Mouse (Mus musculus): ENCODE data around the gene Cx3cl1. TPM values are rescaled to one million over a fixed set of nuclear protein-coding genes. Genes with fewer than 3 reads are reported as not detected.

The Cx3cl1 gene
- polyA plus RNA-seq, 1 experiment from 2014 or later = 38.7 TPM

DNA sequence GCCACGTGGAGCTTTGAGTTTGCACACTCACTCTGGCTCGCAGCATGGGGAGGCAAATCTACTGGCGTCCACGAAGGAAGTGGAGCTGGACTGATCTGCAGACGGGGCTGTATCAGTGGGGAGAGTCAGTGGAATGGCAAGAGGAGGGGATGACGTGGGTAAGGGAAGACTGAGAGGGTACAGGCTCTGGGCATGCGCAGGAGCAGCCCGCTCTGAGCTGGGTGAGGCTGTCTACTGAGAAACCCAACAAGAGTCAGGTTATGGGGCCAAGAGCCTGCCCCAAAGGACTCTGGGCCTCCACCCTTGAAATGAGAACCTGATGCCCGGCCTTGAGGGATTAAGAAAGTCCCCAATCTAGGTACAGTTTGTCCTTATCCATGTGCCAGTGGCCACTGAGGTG, 26.8 kb upstream of the Cx3cl1 start:
- in situ Hi-C loops (cut with MboI; ENCODE audit: low pct_unique_long_range_greater_than_20kb) = no loop called here
- ChIA-PET POLR2A (no interaction called here), CTCF (no interaction called here)
- ATAC-seq (no peak), DNase-seq (ENCODE audit: low read depth, low spot score) (no peak)
- no peaks in the 10 kb centered on the region for H3K27me3 ChIP-seq
- TF ChIP-seq CTCF (IDR thresholded peaks at IDR 0.05) = no peak

DNA sequence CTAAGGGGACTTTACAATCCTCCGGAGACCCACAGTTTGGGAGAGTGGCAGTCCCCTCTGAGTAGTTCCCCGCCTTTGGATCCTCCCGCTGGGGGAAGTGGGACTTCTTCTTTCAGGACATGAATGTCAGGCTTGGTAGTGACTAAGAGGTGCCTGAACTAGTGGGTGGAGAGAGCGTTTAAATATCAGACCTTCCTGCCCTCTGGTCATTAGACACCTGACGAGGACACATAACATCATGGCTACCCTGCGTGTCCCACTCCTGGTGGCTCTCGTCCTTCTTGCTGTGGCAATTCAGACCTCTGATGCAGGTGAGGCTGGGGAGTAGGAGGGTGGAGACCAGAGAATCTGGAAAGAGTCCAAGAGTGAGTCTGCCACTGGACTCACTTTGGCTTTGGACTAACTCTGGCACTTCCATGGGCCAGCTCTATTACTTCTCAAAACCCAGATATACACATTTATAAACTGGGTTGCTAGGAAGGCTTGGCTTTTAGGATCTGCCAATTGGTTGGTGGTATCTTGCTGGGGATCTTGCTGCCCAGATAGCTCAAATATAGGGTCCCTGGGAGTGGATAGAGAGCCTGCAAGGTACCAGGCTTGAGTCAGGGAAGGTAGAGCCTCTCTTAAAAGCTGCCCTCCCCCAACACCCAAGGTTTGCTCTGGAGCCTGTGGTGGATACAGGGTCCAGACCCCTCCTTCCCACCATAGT, 26.2 kb upstream of the Cx3cl1 start, which contains the start of gene Ccl22:
Ccl22 (plus strand) TSS at position 115 of the 709 bp plus-strand sequence.
- no peak for ATAC-seq

DNA sequence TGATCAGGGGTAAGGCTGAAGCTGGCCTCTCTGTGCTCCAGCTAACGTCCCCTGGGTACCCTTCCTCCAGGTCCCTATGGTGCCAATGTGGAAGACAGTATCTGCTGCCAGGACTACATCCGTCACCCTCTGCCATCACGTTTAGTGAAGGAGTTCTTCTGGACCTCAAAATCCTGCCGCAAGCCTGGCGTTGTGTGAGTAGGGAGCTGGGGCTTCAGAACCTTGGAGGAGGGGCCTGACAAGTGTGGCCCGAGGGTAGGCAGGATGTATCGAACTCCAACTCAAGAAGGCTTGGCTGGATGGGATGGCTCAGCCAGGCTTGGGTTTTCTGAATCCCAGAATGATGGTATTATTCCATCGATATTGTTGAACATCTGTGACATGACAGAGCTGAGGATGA, 25.0 kb upstream of the Cx3cl1 start:
- ChIA-PET CTCF (no interaction called here), POLR2A (interaction anchor here (0.5 kb wide), 1 partner anchor 148 kb away, joined by 3 read pairs; no protein-coding TSS in a partner anchor)
- no peak for TF ChIP-seq CTCF (IDR thresholded peaks at IDR 0.05)
- ATAC-seq (no peak), DNase-seq (ENCODE audit: low read depth, low spot score) (no peak)
- in situ Hi-C loops (cut with MboI; ENCODE audit: low pct_unique_long_range_greater_than_20kb) = no loop called here
- H3K27me3 ChIP-seq = no peaks in the 10 kb centered on the region

More for the DNA sequence above, 26.2 kb upstream of the Cx3cl1 start, which contains the start of gene Ccl22:
- in situ Hi-C loops (cut with MboI; ENCODE audit: low pct_unique_long_range_greater_than_20kb) = no loop called here
- no peak for TF ChIP-seq CTCF (IDR thresholded peaks at IDR 0.05)
- ChIA-PET CTCF (no interaction called here), POLR2A (no interaction called here)
- DNase-seq (ENCODE audit: low read depth, low spot score) = no peak
- no peaks in the 10 kb centered on the region for H3K27me3 ChIP-seq

DNA sequence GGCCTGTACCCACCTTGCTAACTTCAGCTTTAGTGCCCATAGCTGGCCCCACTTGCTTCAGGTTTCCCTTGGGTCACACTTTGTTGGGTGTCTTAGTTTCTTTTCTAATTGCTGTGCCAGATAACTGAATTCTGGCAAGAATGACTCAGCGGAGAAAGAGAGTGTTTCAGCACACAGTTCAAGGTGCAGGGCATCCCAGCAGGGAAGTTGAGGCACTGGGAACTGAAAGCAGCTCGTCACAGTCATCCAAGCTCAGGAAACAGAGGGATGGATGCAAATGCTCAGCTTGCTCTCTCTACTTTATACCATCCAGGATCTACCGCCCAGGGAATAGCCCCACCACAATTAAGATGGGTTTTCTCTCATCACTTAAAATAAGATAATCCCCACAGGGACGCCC, 23.4 kb upstream of the Cx3cl1 start:
- TF ChIP-seq CTCF (IDR thresholded peaks at IDR 0.05) = no peak
- peaks cover 5% of the 10 kb centered on the region for H3K27me3 ChIP-seq
- CTCF ChIA-PET = no interaction called here
- DNase-seq (ENCODE audit: low read depth, low spot score) (no peak), ATAC-seq (no peak)
- POLR2A ChIA-PET = no interaction called here
- in situ Hi-C loops (cut with MboI; ENCODE audit: low pct_unique_long_range_greater_than_20kb) = no loop called here

- no peak for TF ChIP-seq CTCF (IDR thresholded peaks at IDR 0.05)
- ATAC-seq (no peak), DNase-seq (ENCODE audit: low read depth, low spot score) (no peak)
- ChIA-PET POLR2A (no interaction called here), CTCF (interaction anchor here (1.5 kb wide), 1 partner anchor 19 kb away, joined by 3 read pairs; no protein-coding TSS in a partner anchor)
- H3K27me3 ChIP-seq = peaks cover 5% of the 10 kb centered on the region
- in situ Hi-C loops (cut with MboI; ENCODE audit: low pct_unique_long_range_greater_than_20kb) = no loop called here
These were observed 21.9 kb upstream of the Cx3cl1 start for GRCm38 (mm10) chr8:94749942-94750341.

GRCm38 (mm10) chr8:94751023-94751849, 20.6 kb upstream of the Cx3cl1 start:
- no peak for TF ChIP-seq CTCF (IDR thresholded peaks at IDR 0.05)
- ATAC-seq (no peak), DNase-seq (ENCODE audit: low read depth, low spot score) (no peak)
- CTCF ChIA-PET = interaction anchor here (1.5 kb wide), 1 partner anchor 18 kb away, joined by 3 read pairs; no protein-coding TSS in a partner anchor
- peaks cover 11% of the 10 kb centered on the region for H3K27me3 ChIP-seq
- in situ Hi-C loops (cut with MboI; ENCODE audit: low pct_unique_long_range_greater_than_20kb) = no loop called here
- POLR2A ChIA-PET = no interaction called here

GRCm38 (mm10) chr8:94754006-94754405, 17.8 kb upstream of the Cx3cl1 start:
- in situ Hi-C loops (cut with MboI; ENCODE audit: low pct_unique_long_range_greater_than_20kb) = no loop called here
- TF ChIP-seq CTCF (IDR thresholded peaks at IDR 0.05) = no peak
- ATAC-seq (no peak), DNase-seq (ENCODE audit: low read depth, low spot score) (no peak)
- peaks cover 11% of the 10 kb centered on the region for H3K27me3 ChIP-seq
- POLR2A ChIA-PET = no interaction called here
- CTCF ChIA-PET = interaction anchor here (1.0 to 1.3 kb wide), 2 partner anchors 11 to 19 kb away, joined by 3 to 4 read pairs; no protein-coding TSS in a partner anchor

DNA sequence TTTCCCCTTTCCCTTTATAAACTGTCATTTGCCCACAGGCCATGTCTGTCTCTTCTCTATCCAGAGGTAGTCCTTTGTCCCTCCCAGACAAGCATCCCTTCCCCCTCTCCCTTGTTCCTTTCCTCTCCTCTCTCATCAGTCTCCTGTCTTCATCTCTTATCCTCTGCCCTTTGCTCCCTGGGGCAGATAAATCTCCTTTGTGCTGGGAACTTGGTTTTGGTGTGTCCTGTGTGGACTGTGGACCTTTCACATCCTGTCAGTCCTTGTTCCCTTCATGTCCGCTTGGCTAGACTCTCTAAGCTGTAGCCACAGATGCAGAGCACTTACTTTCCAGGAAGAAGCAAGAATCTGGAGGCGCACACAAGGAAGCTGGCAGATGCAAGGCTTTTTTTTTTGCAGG, 17.3 kb upstream of the Cx3cl1 start:
- DNase-seq (ENCODE audit: low read depth, low spot score) = no peak
- no peak for TF ChIP-seq CTCF (IDR thresholded peaks at IDR 0.05)
- ChIA-PET CTCF (interaction anchor here (0.8 to 1.3 kb wide), 3 partner anchors 9 to 44 kb away, joined by 3 to 5 read pairs (median 4); no protein-coding TSS in a partner anchor), POLR2A (no interaction called here)
- peaks cover 11% of the 10 kb centered on the region for H3K27me3 ChIP-seq
- in situ Hi-C loops (cut with MboI; ENCODE audit: low pct_unique_long_range_greater_than_20kb) = no loop called here
- no peak for ATAC-seq

- no peak for TF ChIP-seq CTCF (IDR thresholded peaks at IDR 0.05)
- in situ Hi-C loops (cut with MboI; ENCODE audit: low pct_unique_long_range_greater_than_20kb) = no loop called here
- CTCF ChIA-PET = interaction anchor here (0.9 to 1.3 kb wide), 2 partner anchors 9 to 37 kb away, joined by 3 to 6 read pairs; no protein-coding TSS in a partner anchor
- POLR2A ChIA-PET = interaction anchor here (0.5 kb wide), 1 partner anchor 9 kb away, joined by 5 read pairs; no protein-coding TSS in a partner anchor
- peak; percentile 59 for ATAC-seq
- peak; percentile 68 for DNase-seq (ENCODE audit: low read depth, low spot score)
- no peaks in the 10 kb centered on the region for H3K27me3 ChIP-seq
These were observed 4.8 kb upstream of the Cx3cl1 start for GRCm38 (mm10) chr8:94767035-94767434.

DNA sequence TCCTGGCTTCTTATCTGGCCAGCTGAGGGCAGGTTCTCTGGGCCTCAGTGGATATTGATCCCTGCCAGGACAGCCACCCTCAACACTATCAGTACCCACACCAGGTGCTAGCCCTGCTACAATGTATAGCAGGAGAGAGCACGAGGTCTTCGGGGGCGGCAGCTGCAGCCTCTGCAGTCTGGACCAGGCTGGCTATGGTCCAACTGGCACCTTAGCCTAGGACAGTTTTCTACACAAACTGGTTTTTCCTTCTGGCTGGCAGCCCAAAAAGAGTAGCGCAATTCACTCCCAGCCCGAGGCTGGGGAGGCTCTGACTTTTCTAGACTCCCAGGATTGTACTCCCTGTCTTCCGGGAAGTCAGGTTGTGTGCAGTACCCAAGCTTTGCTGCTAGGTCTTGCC, 864 bp upstream of the Cx3cl1 start:
- no peaks in the 10 kb centered on the region for H3K27me3 ChIP-seq
- in situ Hi-C loops (cut with MboI; ENCODE audit: low pct_unique_long_range_greater_than_20kb) = no loop called here
- CTCF ChIA-PET = interaction anchor here (1.2 to 1.6 kb wide), 3 partner anchors 16 to 39 kb away, joined by 3 to 4 read pairs (median 3); partner anchors contain the start of gene Ccl17
- ATAC-seq = no peak
- POLR2A ChIA-PET = interaction anchor here (0.6 to 1.8 kb wide), 3 partner anchors 10 to 152 kb away, joined by 3 to 4 read pairs (median 3); no protein-coding TSS in a partner anchor
- DNase-seq (ENCODE audit: low read depth, low spot score) = no peak
- no peak for TF ChIP-seq CTCF (IDR thresholded peaks at IDR 0.05)

Data from Patski (cell line).